Mouse (Mus musculus): Measurements from ENCODE around the gene Pgpep1. TPM values are rescaled to one million over a fixed set of nuclear protein-coding genes. Genes with fewer than 3 reads are reported as not detected.
A peak's percentile ranks its signal among the peaks of the same experiment; 100 is the strongest.

Pgpep1 gene
- total and polyA plus RNA-seq, 2 experiments from 2014 or later, result 37.6 to 40.2 TPM

- DNase-seq (ENCODE audit: low spot score) (no peak), ATAC-seq (ENCODE audit: low FRiP score) (no peak)
- Histone ChIP-seq H3K9ac (replicated peaks; ENCODE audit: low read length, poor library complexity, severe bottlenecking) (0 out of 2 replicates have a peak overlapping the region, but pooled peaks have one; percentile 25), H3K36me3 (ENCODE audit: insufficient read depth, low read length) (peaks cover 16% of the 10 kb centered on the region), H3K4me2 (ENCODE audit: low read depth, low read length, poor library complexity, severe bottlenecking) (peak overlapping the region; percentile 46), H3K27ac (ENCODE audit: low read depth, low read length) (peak overlapping the region; percentile 63), H3K4me1 (ENCODE audit: insufficient read depth, low read length) (peaks cover 23% of the 10 kb centered on the region; the same call in 1 of the 2 replicates), H3K9me3 (ENCODE audit: low read length) (no peaks in the 10 kb centered on the region), H3K27me3 (ENCODE audit: insufficient read depth, low read length) (no peaks in the 10 kb centered on the region), H3K4me3 (ENCODE audit: low read depth, low read length) (peak overlapping the region; percentile 21)
- no peak for TF ChIP-seq CTCF (IDR thresholded peaks at IDR 0.05)
- 18% methylated on average over 9 of the region's 10 CpGs for WGBS
Observed at GRCm38 (mm10) chr8:70600473-70601270, 59.5 kb downstream of the Pgpep1 start.

GRCm38 (mm10) chr8:70599507-70600290, 60.5 kb downstream of the Pgpep1 start:
- 80% methylated on average over 12 of the region's 12 CpGs for WGBS

GRCm38 (mm10) chr8:70598722-70599121, 61.5 kb downstream of the Pgpep1 start:
- no peaks in the 10 kb centered on the region for H3K27me3 ChIP-seq (ENCODE audit: insufficient read depth, low read length)
- no peak for DNase-seq (ENCODE audit: low spot score)
- peak overlapping the region; percentile 30; the same call in 1 of the 2 replicates for H3K4me3 ChIP-seq (ENCODE audit: low read depth, low read length)
- no peak overlapping the region for H3K27ac ChIP-seq (ENCODE audit: low read depth, low read length)
- ATAC-seq (ENCODE audit: low FRiP score), result no peak
- no peak for TF ChIP-seq CTCF (IDR thresholded peaks at IDR 0.05)
- H3K9me3 ChIP-seq (ENCODE audit: low read length), result no peaks in the 10 kb centered on the region
- peaks cover 16% of the 10 kb centered on the region for H3K36me3 ChIP-seq (ENCODE audit: insufficient read depth, low read length)
- H3K4me2 ChIP-seq (ENCODE audit: low read depth, low read length, poor library complexity, severe bottlenecking), result peak overlapping the region; percentile 52
- 23% methylated on average over 10 of the region's 10 CpGs for WGBS
- peak overlapping the region; percentile 56; the same call in 1 of the 2 replicates for H3K9ac ChIP-seq (replicated peaks; ENCODE audit: low read length, poor library complexity, severe bottlenecking)
- H3K4me1 ChIP-seq (ENCODE audit: insufficient read depth, low read length), result peaks cover 24% of the 10 kb centered on the region; the same call in 1 of the 2 replicates

More at GRCm38 (mm10) chr8:70599507-70600290, 60.5 kb downstream of the Pgpep1 start:
- DNase-seq (ENCODE audit: low spot score), result no peak
- H3K9me3 ChIP-seq (ENCODE audit: low read length), result no peaks in the 10 kb centered on the region
- H3K4me1 ChIP-seq (ENCODE audit: insufficient read depth, low read length), result peaks cover 25% of the 10 kb centered on the region; the same call in 1 of the 2 replicates
- TF ChIP-seq CTCF (IDR thresholded peaks at IDR 0.05), result no peak
- no peak for ATAC-seq (ENCODE audit: low FRiP score)
- H3K4me3 ChIP-seq (ENCODE audit: low read depth, low read length), result no peak overlapping the region
- peaks cover 16% of the 10 kb centered on the region for H3K36me3 ChIP-seq (ENCODE audit: insufficient read depth, low read length)
- H3K27ac ChIP-seq (ENCODE audit: low read depth, low read length), result no peak overlapping the region
- H3K27me3 ChIP-seq (ENCODE audit: insufficient read depth, low read length), result no peaks in the 10 kb centered on the region
- no peak overlapping the region for H3K4me2 ChIP-seq (ENCODE audit: low read depth, low read length, poor library complexity, severe bottlenecking)
- 0 out of 2 replicates have a peak overlapping the region, but pooled peaks have one; percentile 8 for H3K9ac ChIP-seq (replicated peaks; ENCODE audit: low read length, poor library complexity, severe bottlenecking)

DNA sequence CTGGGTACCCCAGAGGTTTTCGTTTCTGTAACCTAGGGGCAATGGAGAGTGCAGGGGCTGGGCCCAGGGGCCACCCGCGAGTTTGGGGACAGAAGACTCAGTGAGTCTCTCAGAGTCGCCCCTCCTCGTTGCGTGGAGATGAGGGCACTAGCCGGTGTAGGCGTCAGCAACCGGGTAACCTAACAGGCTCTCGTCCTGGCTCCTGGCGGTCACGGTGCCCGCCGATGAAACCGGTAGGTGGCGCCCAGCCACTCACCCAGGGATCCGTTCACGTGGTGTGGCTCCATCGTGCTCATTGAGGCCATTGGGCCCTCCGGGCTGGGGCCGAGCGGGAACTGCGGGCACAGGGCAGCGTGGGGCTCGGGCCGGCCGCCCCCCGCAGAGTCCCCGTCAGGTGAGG, 61.9 kb downstream of the Pgpep1 start:
- H3K4me1 ChIP-seq (ENCODE audit: insufficient read depth, low read length), result peaks cover 24% of the 10 kb centered on the region; the same call in 1 of the 2 replicates
- ATAC-seq (ENCODE audit: low FRiP score), result no peak
- no peaks in the 10 kb centered on the region for H3K9me3 ChIP-seq (ENCODE audit: low read length)
- H3K4me3 ChIP-seq (ENCODE audit: low read depth, low read length), result peak overlapping the region; percentile 30
- peak overlapping the region; percentile 52 for H3K4me2 ChIP-seq (ENCODE audit: low read depth, low read length, poor library complexity, severe bottlenecking)
- no peak overlapping the region for H3K27ac ChIP-seq (ENCODE audit: low read depth, low read length)
- DNase-seq (ENCODE audit: low spot score), result peak; percentile 81
- peaks cover 16% of the 10 kb centered on the region for H3K36me3 ChIP-seq (ENCODE audit: insufficient read depth, low read length)
- 5% methylated on average over 29 of the region's 29 CpGs for WGBS
- peak; percentile 79 for TF ChIP-seq CTCF (IDR thresholded peaks at IDR 0.05)
- H3K9ac ChIP-seq (replicated peaks; ENCODE audit: low read length, poor library complexity, severe bottlenecking), result peak overlapping the region; percentile 56
- H3K27me3 ChIP-seq (ENCODE audit: insufficient read depth, low read length), result no peaks in the 10 kb centered on the region

DNA sequence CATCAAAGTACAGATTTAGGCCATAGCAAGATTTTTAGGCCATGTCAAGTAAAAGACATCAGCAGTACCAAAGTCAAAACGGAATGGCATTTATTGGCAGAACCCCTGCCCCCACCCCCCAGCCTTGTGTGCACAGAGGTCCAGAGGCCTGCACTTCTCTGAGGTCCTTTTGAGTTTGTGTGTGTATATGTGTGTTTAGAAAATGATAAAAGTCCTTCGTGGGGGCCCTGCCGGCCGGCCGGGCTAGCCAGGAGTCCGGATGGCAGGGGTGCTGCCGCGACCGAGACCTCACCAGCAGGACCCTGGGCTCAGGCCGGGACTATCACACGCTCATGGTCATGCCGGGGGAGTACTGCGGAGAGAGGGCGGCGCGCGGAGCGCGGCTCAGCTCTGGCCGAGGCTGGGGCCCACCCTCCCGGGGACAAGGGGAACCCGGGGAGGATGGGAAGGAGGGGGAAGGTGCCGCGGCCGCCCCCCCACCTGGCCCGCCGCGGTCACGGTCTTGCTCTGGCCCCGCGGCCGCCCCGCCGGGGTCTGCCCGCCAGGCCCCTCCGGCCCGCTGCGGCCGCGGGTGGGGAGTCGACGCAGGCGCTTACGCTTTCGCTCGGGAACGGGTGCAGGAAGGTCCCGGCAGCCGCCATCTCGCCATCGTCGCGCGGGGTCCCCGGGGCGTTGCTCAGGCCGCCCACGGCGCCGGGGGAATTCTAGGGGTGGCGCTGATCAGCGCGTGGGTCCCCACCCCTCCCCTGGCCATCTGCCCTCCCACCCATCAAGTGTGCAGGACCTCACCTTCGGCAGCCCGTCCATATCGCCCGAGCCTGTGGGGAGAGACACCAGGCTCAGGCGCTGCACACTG, 62.5 kb downstream of the Pgpep1 start:
- WGBS, result 16% methylated on average over 45 of the region's 68 CpGs
- peak overlapping the region; percentile 52 for H3K4me2 ChIP-seq (ENCODE audit: low read depth, low read length, poor library complexity, severe bottlenecking)
- H3K9me3 ChIP-seq (ENCODE audit: low read length), result no peaks in the 10 kb centered on the region
- no peak for ATAC-seq (ENCODE audit: low FRiP score)
- no peak for TF ChIP-seq CTCF (IDR thresholded peaks at IDR 0.05)
- H3K36me3 ChIP-seq (ENCODE audit: insufficient read depth, low read length), result peaks cover 16% of the 10 kb centered on the region
- H3K9ac ChIP-seq (replicated peaks; ENCODE audit: low read length, poor library complexity, severe bottlenecking), result peak overlapping the region; percentile 56
- H3K4me1 ChIP-seq (ENCODE audit: insufficient read depth, low read length), result peaks cover 24% of the 10 kb centered on the region; the same call in 1 of the 2 replicates
- DNase-seq (ENCODE audit: low spot score), result no peak
- H3K4me3 ChIP-seq (ENCODE audit: low read depth, low read length), result peak overlapping the region; percentile 30
- H3K27ac ChIP-seq (ENCODE audit: low read depth, low read length), result no peak overlapping the region
- H3K27me3 ChIP-seq (ENCODE audit: insufficient read depth, low read length), result no peaks in the 10 kb centered on the region

Measured in midbrain, postnatal 0 days (tissue).